Mouse (Mus musculus) olfactory bulb, adult 2 months (tissue): ENCODE data around the gene Lmx1a.

Experiments
- CTCF ChIP-seq: fragments of 200-500 bp; IDR thresholded peaks from 2 replicates; pipeline ENCODE4 v1.5.1; 2012; ENCODE audit warnings: low read depth, mild to moderate bottlenecking, low read length, moderate library complexity; ENCODE audit not compliant: insufficient read depth
- POLR2A ChIP-seq: fragments of 200-500 bp; IDR thresholded peaks from 2 replicates; pipeline ENCODE4 v1.6.1; 2012; ENCODE audit warnings: mild to moderate bottlenecking, low read depth, low read length, moderate library complexity; ENCODE audit not compliant: insufficient read depth

GRCm38 (mm10) chr1:167817616-167818015 is 128.6 kb downstream of the Lmx1a start:
- TF ChIP-seq POLR2A: no peak
- TF ChIP-seq CTCF: no peak
